Mouse (Mus musculus): ENCODE results near the gene Gstp3. TPM values are rescaled to one million over a fixed set of nuclear protein-coding genes. Genes with fewer than 3 reads are reported as not detected.
"Not testable (repeated sequence)": the region's sequence is repeated elsewhere in the genome, so short reads cannot be mapped to it uniquely, and the experiment has no call there.

The Gstp3 gene
- total RNA-seq, 2 experiments from 2014 or later = not detected

GRCm38 (mm10) chr19:4037154-4037787 is 22.1 kb downstream of the Gstp3 start:
- DNase-seq = not testable (repeated sequence)

GRCm38 (mm10) chr19:4036327-4037045 is 22.9 kb downstream of the Gstp3 start:
- no peak for DNase-seq

DNA sequence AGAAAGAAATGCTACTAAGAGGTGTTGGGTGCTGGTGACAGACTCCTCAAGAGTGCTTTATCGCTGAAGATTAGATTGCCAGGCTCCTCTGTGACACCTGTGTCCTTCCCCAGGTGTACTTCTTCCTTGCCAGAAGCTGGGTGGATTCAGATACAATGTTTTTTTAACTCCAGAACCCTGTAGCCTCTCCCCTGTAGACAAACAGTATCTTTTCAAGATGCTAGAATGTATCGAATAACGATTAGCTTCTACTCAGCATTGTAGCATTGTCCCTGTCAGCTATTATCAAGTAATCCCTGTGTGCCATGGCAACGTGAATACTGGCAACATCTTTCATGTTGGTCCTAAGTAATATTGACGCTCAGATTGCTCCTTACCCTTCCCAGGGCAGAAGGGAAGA is 25.6 kb downstream of the Gstp3 start:
- no peak for DNase-seq

GRCm38 (mm10) chr19:4033298-4033697 is 26.1 kb downstream of the Gstp3 start:
- no peak for DNase-seq

- no peak for DNase-seq
Measured at GRCm38 (mm10) chr19:4032668-4033067, 26.7 kb downstream of the Gstp3 start.

DNA sequence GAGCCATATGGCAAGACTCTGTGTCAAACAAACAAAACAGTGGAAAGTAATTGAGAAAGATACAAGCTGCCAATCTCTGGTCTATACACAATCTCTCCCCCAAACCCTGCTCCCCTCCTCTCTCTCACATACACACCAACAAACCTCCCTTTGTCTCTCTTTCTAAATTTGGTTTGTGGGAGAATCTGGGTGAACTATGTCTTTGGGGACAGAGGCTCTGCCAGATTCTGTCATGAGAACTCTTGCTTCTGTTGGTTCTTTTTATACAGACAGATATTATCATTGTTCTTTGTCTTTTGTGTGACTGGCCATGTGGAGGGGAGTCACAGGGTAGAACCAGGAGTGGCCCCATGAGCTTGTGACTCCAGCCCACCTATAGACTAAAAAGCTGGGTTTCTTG is 31.8 kb downstream of the Gstp3 start:
- no peak for DNase-seq

DNA sequence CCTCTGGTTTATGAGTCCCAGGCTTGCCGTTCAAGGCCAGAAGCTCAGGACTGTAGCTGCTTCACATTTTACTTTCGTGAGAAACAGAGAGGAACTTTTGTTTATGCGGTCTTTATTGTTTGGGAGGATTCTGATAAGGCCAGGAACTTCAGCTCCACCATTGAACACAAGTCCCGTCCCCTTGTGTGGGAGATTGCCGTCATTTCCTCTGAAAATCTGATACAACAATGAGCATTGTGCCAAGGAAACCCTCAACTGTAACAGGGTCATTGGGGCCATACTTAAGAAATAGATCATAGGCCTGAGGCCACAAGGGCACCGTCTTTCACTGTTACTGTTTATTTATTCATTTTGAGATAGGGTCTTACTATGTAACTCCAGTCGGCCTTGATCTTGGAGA is 36.2 kb downstream of the Gstp3 start:
- DNase-seq = no peak

- peak; percentile 77 for DNase-seq
Measured at GRCm38 (mm10) chr19:4018743-4019583, 40.4 kb downstream of the Gstp3 start.

- DNase-seq = no peak
Measured at GRCm38 (mm10) chr19:4017921-4018587, 41.3 kb downstream of the Gstp3 start.

- no peak for DNase-seq
Measured at GRCm38 (mm10) chr19:4015635-4016034, 43.7 kb downstream of the Gstp3 start.

- no peak for DNase-seq
Measured at GRCm38 (mm10) chr19:4014802-4015201, 44.6 kb downstream of the Gstp3 start.

DNA sequence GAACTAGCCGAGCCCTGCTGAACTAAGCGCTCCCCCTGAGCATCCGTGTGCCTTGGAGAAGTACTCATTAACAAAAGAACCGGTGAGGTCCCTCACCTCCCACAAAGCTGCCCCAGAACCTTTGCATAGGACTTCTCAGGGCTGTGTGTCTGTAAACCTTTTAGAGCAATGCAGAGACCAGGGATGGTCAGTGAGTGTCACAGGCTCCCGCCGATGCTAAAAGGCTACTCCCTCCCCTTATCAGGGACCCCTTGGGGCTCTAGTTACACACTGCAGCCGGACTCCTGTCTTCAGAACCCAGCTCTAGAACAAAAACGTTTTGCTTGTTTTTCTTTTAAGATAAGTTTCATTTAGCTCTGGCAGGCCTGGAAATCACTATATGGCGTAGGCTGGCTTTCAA is 46.3 kb downstream of the Gstp3 start:
- DNase-seq = no peak

DNA sequence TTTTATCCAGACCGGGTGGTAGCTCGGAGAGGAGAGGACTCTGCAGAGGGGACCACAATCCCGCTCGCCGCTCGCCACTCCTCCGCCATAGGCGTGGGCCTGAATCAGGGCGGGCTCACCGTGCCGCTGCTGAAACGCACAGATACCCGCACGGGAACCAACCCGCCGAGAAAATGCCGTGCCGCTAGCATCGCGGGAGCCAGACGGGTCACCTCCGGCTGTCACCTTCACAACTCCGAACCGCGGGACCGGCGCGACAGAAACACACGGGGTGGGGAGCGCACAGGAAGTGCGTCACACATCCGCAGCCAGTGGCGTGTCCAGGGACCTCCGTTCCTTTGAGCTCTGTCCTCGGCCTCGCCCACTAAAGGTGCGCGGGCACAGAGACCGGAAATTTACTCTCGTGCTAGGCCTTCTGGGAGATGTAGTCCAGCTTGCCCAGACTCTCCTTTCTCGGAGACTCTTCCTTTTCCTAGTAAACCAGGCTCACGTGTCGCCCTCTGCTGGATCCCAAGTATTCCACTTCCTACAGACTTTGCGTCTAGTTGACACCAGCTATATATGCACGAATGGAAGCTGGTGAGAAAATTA is 46.8 kb downstream of the Gstp3 start, which contains the start of gene Ndufv1:
Ndufv1 (minus strand) TSS at position 375 of the 591 bp plus-strand sequence.
- peak; percentile 98 for DNase-seq

- DNase-seq = no peak
Measured at GRCm38 (mm10) chr19:4011086-4011485, 48.3 kb downstream of the Gstp3 start.

Other genes starting within 250 kb of the Gstp3 start
- gene Chka, start 207.8 kb downstream of the Gstp3 start, total RNA-seq (2021) = 1 to 10 TPM; 1.8 to 2.3 TPM
- gene Tcirg1, start 152.4 kb downstream of the Gstp3 start, total RNA-seq (2021) = 1 to 10 TPM; 5.2 to 7.0 TPM
- gene Ndufs8, start 146.8 kb downstream of the Gstp3 start, total RNA-seq (2021) = 100 to 1,000 TPM; 260 to 277 TPM
- gene Aldh3b1, start 129.8 kb downstream of the Gstp3 start, total RNA-seq (2021) = 1 to 10 TPM; 1.4 to 1.7 TPM
- 10 to 100 TPM in 1 of 2 experiments, 1 to 10 TPM in 1; 8.4 to 10.2 TPM for gene Unc93b1, start 124.4 kb downstream of the Gstp3 start, total RNA-seq (2021)
- not detected for gene Aldh3b3, start 100.9 kb downstream of the Gstp3 start, total RNA-seq (2021)
- gene Aldh3b2, start 87.2 kb downstream of the Gstp3 start, total RNA-seq (2021) = 1 to 10 TPM in 1 of 2 experiments, not detected in 1; 1.0 TPM
- gene Acy3, start 73.0 kb downstream of the Gstp3 start, total RNA-seq (2021) = 1 to 10 TPM; 1.7 to 2.7 TPM
- gene Tbx10, start 66.8 kb downstream of the Gstp3 start, total RNA-seq (2021) = not detected
- 10 to 100 TPM; 21.5 to 23.1 TPM for gene Nudt8, start 59.0 kb downstream of the Gstp3 start, total RNA-seq (2021)
- under 1 TPM; 0.31 to 0.35 TPM for gene Gm49405, start 58.9 kb downstream of the Gstp3 start, total RNA-seq (2021)
- gene Doc2g, start 56.3 kb downstream of the Gstp3 start, total RNA-seq (2021) = under 1 TPM; 0.69 to 0.75 TPM
- gene Ndufv1, start 46.8 kb downstream of the Gstp3 start, total RNA-seq (2021) = 100 to 1,000 TPM; 412 to 474 TPM
- 100 to 1,000 TPM; 344 to 356 TPM for gene Gstp1, start 21.6 kb downstream of the Gstp3 start, total RNA-seq (2021)
- 100 to 1,000 TPM; 118 to 133 TPM for gene Gstp2, start 13.5 kb downstream of the Gstp3 start, total RNA-seq (2021)
- not detected for gene Cabp2, start 22.0 kb upstream of the Gstp3 start, total RNA-seq (2021)
- gene Cdk2ap2, start 37.6 kb upstream of the Gstp3 start, total RNA-seq (2021) = 10 to 100 TPM; 17.8 to 23.4 TPM
- gene Pitpnm1, start 40.4 kb upstream of the Gstp3 start, total RNA-seq (2021) = 1 to 10 TPM; 2.8 to 5.7 TPM
- gene Aip, start 66.3 kb upstream of the Gstp3 start, total RNA-seq (2021) = 10 to 100 TPM; 58.2 to 68.5 TPM
- not detected for gene Gpr152, start 80.2 kb upstream of the Gstp3 start, total RNA-seq (2021)
- not detected for gene Cabp4, start 84.5 kb upstream of the Gstp3 start, total RNA-seq (2021)
- gene Coro1b, start 89.0 kb upstream of the Gstp3 start, total RNA-seq (2021) = 10 to 100 TPM; 15.9 to 24.1 TPM
- gene Ptprcap, start 94.0 kb upstream of the Gstp3 start, total RNA-seq (2021) = under 1 TPM in 1 of 2 experiments, not detected in 1; 0.35 TPM
- gene Rps6kb2, start 103.8 kb upstream of the Gstp3 start, total RNA-seq (2021) = 10 to 100 TPM; 19.9 to 24.4 TPM
- 10 to 100 TPM; 17.7 to 20.0 TPM for gene Carns1, start 115.9 kb upstream of the Gstp3 start, total RNA-seq (2021)
- gene Tbc1d10c, start 131.7 kb upstream of the Gstp3 start, total RNA-seq (2021) = 1 to 10 TPM; 4.7 to 5.9 TPM
- gene Ppp1ca, start 132.5 kb upstream of the Gstp3 start, total RNA-seq (2021) = 100 to 1,000 TPM; 206 to 208 TPM
- 1 to 10 TPM; 2.5 to 3.5 TPM for gene Rad9a, start 142.1 kb upstream of the Gstp3 start, total RNA-seq (2021)
- under 1 TPM; 0.28 to 0.59 TPM for gene Clcf1, start 154.7 kb upstream of the Gstp3 start, total RNA-seq (2021)
- not detected for gene AC109138.7, start 154.8 kb upstream of the Gstp3 start, total RNA-seq (2021)
- gene Pold4, start 172.3 kb upstream of the Gstp3 start, total RNA-seq (2021) = 10 to 100 TPM; 13.0 to 21.1 TPM
- gene Ssh3, start 209.6 kb upstream of the Gstp3 start, total RNA-seq (2021) = 1 to 10 TPM; 3.4 to 3.9 TPM
- gene Ankrd13d, start 223.6 kb upstream of the Gstp3 start, total RNA-seq (2021) = under 1 TPM; 0.33 to 0.64 TPM
- 10 to 100 TPM; 39.2 to 47.9 TPM for gene Grk2, start 246.7 kb upstream of the Gstp3 start, total RNA-seq (2021)